Mouse (Mus musculus) heart, postnatal 10 days (tissue): ENCODE data around the gene Tent5c. TPM values are rescaled to one million over a fixed set of nuclear protein-coding genes. Genes with fewer than 3 reads are reported as not detected.
A peak's percentile ranks its signal among the peaks of the same experiment; 100 is the strongest.

Source experiments
- DNase-seq, 2 experiments: peaks; one replicate each; pipeline ENCODE4 v3.0.0; 2021
- intact Hi-C: fragments of 180-260 bp; cut with DNase I; formaldehyde crosslinking; loops from one replicate; pipeline ENCODE4 v1.15.1; 2025
- total RNA-seq, 2 experiments: library from RNA; stranded (reverse); gene quantifications; 2 replicates each; pipeline ENCODE4 v1.2.3; 2021

The Tent5c gene
- total RNA-seq, 2 experiments from 2014 or later = 20.8 to 44.2 TPM

- intact Hi-C loops = loop anchor here (10.0 kb wide), 1 partner anchor 196 kb away; the partner anchor contains the start of gene Man1a2
- DNase-seq = peak; percentile 70 to 71
Observed at GRCm38 (mm10) chr3:100488251-100489132, 632 bp downstream of the Tent5c start.

GRCm38 (mm10) chr3:100487046-100487445 lies 2.1 kb downstream of the Tent5c start:
- intact Hi-C loops = loop anchor here (10.0 kb wide), 1 partner anchor 198 kb away; the partner anchor contains the start of gene Man1a2
- DNase-seq = no peak

GRCm38 (mm10) chr3:100485390-100486132 lies 3.6 kb downstream of the Tent5c start:
- intact Hi-C loops = loop anchor here (10.0 kb wide), 1 partner anchor 199 kb away; the partner anchor contains the start of gene Man1a2

GRCm38 (mm10) chr3:100482971-100483610 lies 6.0 kb downstream of the Tent5c start:
- DNase-seq = no peak
- intact Hi-C loops = loop anchor here (10.0 kb wide), 1 partner anchor 202 kb away; the partner anchor contains the start of gene Man1a2

More at GRCm38 (mm10) chr3:100485390-100486132, 3.6 kb downstream of the Tent5c start:
- DNase-seq = no peak

- no peak for DNase-seq
- intact Hi-C loops = loop anchor here (10.0 kb wide), 1 partner anchor 202 kb away; the partner anchor contains the start of gene Man1a2
Observed at GRCm38 (mm10) chr3:100482324-100482911, 6.7 kb downstream of the Tent5c start.

GRCm38 (mm10) chr3:100480251-100481005 lies 8.7 kb downstream of the Tent5c start:
- intact Hi-C loops = loop anchor here (10.0 kb wide), 1 partner anchor 204 kb away; the partner anchor contains the start of gene Man1a2

GRCm38 (mm10) chr3:100474950-100475472 lies 14.1 kb downstream of the Tent5c start:
- intact Hi-C loops = no loop called here
- DNase-seq = no peak

More at GRCm38 (mm10) chr3:100480251-100481005, 8.7 kb downstream of the Tent5c start:
- no peak for DNase-seq

- no peak for DNase-seq
- intact Hi-C loops = no loop called here
Observed at GRCm38 (mm10) chr3:100474536-100474935, 14.6 kb downstream of the Tent5c start.

GRCm38 (mm10) chr3:100473146-100473545 lies 16.0 kb downstream of the Tent5c start:
- intact Hi-C loops = no loop called here
- DNase-seq = no peak

- intact Hi-C loops = no loop called here
- no peak for DNase-seq
Observed at GRCm38 (mm10) chr3:100470902-100471301, 18.2 kb downstream of the Tent5c start.

GRCm38 (mm10) chr3:100470101-100470500 lies 19.0 kb downstream of the Tent5c start:
- intact Hi-C loops = no loop called here
- no peak for DNase-seq

GRCm38 (mm10) chr3:100466551-100466950 lies 22.6 kb downstream of the Tent5c start:
- no peak for DNase-seq
- intact Hi-C loops = no loop called here

GRCm38 (mm10) chr3:100464596-100464995 lies 24.5 kb downstream of the Tent5c start:
- DNase-seq = no peak
- intact Hi-C loops = no loop called here

- intact Hi-C loops = no loop called here
- no peak for DNase-seq
Observed at GRCm38 (mm10) chr3:100463959-100464265, 25.2 kb downstream of the Tent5c start.

- no peak for DNase-seq
- intact Hi-C loops = no loop called here
Observed at GRCm38 (mm10) chr3:100463160-100463958, 25.8 kb downstream of the Tent5c start.

GRCm38 (mm10) chr3:100462235-100463083 lies 26.7 kb downstream of the Tent5c start:
- intact Hi-C loops = no loop called here
- DNase-seq = no peak

GRCm38 (mm10) chr3:100460510-100460909 lies 28.6 kb downstream of the Tent5c start:
- no peak for DNase-seq
- intact Hi-C loops = no loop called here
